Mouse (Mus musculus): Measurements from ENCODE around the gene 4932438H23Rik.

4932438H23Rik gene

GRCm38 (mm10) chr16:91095022-91095421, at the start of gene 4932438H23Rik:
Gene 4932438H23Rik (minus strand): TSS chr16:91095122.
- no peak for DNase-seq (ENCODE audit: low read depth, low spot score)

GRCm38 (mm10) chr16:91140991-91141630, 46.2 kb upstream of the 4932438H23Rik start:
- DNase-seq (ENCODE audit: low read depth, low spot score): no peak

DNA sequence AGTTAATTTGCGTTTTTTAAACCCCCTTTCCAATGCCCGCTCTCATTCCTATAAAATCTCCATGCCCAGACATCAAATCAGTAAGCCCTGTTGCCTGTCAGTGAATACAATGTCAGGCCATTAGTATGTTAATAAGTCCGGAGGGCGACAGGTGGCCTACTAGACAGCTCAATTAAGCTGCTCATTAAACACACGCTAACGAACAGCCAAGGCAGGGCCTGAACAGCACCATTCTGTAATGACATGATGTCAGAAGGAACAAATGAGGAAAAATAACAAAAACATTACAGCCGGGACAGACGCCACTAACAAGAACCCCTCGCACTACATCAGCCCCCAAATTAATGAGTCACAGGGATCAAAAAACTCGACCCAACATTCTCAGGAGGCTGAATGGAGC, 45.5 kb upstream of the 4932438H23Rik start:
- peak; percentile 36 for DNase-seq (ENCODE audit: low read depth, low spot score)

DNA sequence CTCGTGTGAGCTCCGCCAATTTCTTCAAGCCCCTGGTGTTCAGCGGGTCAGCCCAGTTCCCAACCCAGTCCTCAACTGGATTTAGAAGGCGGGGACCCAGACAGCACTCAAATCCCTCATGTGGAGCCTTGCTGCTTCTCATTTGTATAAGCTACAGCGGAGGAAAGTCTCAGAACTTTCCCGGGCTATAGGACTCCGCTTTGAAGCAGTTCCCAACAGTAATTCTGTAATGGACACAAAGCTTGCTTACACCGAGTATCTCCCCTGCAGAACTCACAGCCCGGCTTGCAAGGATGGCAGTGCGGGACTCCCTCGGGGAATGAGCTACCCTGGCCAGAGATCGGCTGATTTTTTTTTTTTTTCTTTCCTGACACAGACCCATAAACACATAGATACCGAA, 45.1 kb upstream of the 4932438H23Rik start:
- DNase-seq (ENCODE audit: low read depth, low spot score): no peak

GRCm38 (mm10) chr16:91139481-91139880, 44.6 kb upstream of the 4932438H23Rik start:
- DNase-seq (ENCODE audit: low read depth, low spot score): no peak

GRCm38 (mm10) chr16:91138736-91139135, 43.8 kb upstream of the 4932438H23Rik start:
- no peak for DNase-seq (ENCODE audit: low read depth, low spot score)

GRCm38 (mm10) chr16:91138151-91138550, 43.2 kb upstream of the 4932438H23Rik start:
- no peak for DNase-seq (ENCODE audit: low read depth, low spot score)

DNA sequence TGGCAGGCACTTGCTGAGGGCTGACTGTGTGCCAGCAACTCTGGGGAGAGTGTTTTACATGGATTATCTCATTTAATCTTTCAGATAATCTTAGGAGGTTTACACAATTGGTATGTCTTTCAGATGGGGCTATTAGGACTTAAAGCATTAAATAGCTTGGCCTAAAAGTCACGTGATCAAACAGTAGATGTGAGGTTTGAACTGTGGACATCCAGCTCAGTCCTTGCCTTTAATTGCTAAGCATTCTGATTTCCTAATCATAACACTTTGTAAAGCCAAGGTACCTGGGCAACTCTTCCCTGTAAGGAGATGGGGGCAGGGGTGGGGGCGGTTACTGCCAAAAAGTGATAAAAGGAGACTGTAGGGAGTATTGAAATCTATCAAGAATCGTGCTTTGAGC, 41.7 kb upstream of the 4932438H23Rik start:
- DNase-seq (ENCODE audit: low read depth, low spot score): no peak

DNA sequence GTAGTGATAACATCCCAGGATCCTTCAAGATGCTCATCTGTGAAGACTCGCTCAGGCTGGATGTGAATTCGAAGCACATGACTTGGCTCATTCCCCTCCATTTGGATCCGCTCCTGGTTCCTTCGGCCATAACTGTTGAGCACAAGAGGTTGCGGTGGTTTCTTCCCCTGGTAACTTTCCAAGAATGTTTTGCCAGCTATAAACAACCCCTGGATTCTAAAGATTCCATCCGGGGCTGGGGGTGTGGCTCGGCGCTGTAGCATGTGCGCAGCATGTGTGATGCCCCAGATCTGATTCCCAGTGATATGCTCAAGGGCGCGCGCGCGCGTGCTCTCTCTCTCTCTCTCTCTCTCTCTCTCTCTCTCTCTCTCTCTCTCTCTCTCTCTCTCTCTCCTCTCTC, 35.0 kb upstream of the 4932438H23Rik start:
- DNase-seq (ENCODE audit: low read depth, low spot score): no peak

DNA sequence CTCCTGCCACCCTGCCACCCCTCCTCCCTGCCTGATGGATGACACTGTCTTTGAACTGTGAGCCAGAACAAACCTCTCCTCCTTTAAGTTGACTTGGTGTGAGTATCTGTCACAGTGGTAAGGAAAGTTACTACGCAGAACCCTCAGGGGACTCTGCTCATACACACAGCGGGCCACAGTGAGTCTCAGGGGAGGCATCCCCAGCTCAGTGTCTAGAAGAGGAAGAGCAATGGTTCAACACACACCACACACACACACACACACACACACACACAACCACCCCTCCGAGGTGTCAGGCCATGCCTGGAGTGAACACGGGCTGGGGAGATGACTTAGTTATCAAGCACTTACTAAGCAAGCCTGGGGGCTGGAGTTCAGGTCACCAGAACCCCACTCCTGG, 33.5 kb upstream of the 4932438H23Rik start:
- no peak for DNase-seq (ENCODE audit: low read depth, low spot score)

DNA sequence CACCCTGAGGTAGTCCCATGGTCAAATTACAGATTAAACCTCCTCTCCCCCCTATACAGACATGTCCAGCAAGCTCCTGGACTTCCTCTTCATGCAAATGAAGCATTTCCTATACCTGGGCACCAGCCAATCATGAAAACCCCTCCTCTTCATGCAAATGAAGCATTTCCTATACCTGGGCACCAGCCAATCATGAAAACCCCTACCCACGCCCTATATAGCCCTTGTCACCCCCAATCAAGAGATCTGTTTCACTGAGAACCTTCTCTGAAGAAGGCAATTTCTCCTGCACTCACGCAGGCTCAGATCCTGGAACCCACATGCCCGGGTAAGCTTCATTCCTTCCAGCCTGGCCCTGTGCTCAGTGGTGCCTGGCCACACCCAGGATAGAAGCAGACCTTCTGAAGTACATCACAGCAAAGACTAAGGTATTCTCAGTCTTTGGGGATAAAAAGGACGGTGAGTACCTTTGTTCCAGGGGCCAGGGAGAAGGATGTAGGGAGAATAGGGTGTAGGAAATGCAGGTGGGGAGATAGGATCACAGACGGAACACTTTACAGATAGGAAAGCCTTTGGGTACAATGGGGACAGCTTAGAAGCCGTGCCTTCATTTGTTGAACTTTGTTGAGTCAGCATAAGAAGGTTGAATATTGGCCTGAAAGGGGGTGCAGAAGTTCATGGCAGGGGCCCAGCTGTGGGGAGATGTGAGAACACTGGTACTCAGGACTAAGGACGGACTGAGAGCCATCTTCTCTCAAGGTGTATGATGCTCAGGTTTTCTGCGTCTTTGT, 32.0 kb upstream of the 4932438H23Rik start:
- DNase-seq (ENCODE audit: low read depth, low spot score): no peak

DNA sequence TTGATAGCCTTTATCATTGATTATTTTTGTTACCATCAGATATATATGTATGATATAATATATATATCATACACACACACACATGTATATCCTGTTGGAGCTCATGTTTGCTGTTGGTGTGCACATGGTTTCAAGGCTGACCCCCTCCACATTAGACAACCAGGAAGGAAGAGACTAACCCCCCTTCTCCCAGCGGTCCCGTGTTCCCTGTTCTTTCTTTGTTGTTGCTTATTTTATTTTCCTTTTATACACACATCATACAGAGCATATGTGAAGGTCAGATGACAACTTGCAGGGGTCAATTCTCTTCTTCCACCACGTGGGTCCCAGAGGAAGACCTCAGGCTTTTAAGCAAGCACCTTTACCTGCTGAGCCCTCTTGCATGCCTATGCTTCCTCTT, 29.3 kb upstream of the 4932438H23Rik start:
- no peak for DNase-seq (ENCODE audit: low read depth, low spot score)

DNA sequence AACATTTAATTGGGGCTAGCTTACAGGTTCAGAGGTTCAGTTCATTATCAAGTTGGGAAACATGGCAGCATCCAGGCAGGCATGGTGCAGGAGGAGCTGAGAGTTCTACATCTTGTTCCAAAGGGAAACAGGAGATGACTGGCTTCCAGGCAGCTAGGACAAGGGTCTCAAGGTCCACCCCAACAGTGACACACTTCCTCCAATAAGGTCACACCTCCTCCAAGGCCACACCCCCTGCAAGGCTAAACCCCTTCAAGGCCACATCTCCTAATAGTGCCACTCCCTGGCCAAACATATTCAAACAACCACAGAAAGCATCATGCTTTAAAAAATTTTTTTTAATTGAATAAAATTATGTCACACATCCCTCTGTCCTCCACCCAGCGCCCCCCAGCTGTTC, 28.9 kb upstream of the 4932438H23Rik start:
- no peak for DNase-seq (ENCODE audit: low read depth, low spot score)

DNA sequence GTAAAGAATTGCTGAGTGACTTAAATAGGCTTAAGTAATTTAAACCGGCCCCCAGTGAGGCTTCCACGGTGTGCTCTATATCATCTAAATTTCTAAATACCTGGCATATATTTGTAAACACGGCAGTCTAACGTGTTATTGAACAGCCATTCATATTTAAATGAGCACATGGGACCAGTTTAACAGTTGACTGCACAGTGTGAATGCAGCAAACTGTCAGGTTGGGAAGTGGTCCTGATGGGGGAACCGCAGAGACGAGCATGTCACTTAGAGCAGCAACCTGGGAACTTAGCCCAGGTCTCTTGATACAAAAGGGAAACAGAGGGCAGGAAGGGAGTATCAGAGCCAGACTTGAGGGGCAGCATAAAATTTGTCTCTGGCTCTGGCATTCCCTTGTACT, 25.0 kb upstream of the 4932438H23Rik start:
- DNase-seq (ENCODE audit: low read depth, low spot score): no peak

DNA sequence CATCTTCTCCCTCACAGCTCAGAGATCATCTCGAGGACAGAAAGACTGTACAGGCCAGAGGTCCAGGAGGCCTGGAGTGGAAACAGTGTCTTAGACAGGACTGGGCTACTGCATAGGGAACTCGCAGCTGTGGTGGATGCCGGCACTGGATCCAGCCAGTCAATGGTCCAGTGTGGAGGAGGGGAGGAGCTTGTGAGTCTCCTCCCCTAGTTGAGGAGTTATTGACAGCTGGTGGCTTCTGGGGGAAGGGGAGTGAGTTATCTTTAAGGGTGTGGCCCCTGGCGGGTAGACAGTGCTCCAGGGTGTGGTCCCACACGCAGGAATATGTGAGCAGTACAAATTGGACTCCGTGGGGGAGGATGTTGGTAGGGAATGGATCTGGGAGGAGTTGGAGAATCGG, 21.8 kb upstream of the 4932438H23Rik start:
- DNase-seq (ENCODE audit: low read depth, low spot score): no peak

DNA sequence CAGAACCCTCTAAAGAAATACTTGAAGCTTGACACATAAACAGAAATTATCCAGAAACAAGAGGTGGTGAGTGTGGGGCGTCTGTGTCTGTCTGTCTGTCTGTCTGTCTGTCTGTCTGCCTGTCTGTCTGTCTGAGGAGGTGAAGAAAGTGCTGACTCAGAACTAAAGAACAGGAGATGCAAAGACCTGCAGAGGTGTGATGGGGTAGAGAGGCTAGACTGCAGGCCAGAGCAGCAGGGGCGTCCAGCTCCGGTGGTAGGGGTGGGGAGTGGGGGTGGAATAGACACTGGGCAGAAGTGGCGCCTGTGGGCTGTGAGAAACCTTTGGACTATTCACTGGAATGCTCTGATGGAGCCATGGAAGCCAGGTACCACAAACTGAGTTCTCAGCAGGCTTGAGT, 21.1 kb upstream of the 4932438H23Rik start:
- no peak for DNase-seq (ENCODE audit: low read depth, low spot score)

- DNase-seq (ENCODE audit: low read depth, low spot score): no peak
Observed at GRCm38 (mm10) chr16:91110999-91111535, 16.1 kb upstream of the 4932438H23Rik start.

- peak; percentile 28 for DNase-seq (ENCODE audit: low read depth, low spot score)
Observed at GRCm38 (mm10) chr16:91107608-91108007, 12.7 kb upstream of the 4932438H23Rik start.

DNA sequence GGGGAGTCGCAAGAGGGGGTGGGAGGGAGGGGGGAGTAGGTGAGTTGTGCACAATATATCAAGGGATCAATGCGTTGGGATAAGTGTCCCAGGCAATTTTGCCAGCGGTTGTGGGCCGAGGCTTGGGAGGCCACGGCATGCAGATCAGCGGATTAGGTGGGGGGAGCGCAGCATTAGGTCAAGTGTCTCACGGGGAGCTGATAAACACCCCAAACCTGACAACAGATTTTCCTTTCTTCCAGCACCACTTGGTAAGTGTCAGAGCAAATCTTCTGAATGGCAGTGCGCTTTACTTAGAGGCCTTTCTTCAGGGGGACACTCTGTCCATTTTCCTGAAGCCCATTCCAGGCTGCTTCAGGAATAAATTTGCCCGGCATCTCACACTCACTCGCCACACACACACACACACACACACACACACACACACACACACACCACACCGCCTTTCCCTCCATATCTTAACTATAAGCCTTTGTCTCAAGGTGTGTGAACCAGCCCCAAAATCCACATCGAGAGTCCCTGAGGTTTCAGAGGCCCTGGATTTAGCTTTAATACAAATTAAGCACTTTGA, 10.6 kb upstream of the 4932438H23Rik start:
- no peak for DNase-seq (ENCODE audit: low read depth, low spot score)

- no peak for DNase-seq (ENCODE audit: low read depth, low spot score)
Observed at GRCm38 (mm10) chr16:91104821-91105480, 10.0 kb upstream of the 4932438H23Rik start.

- DNase-seq (ENCODE audit: low read depth, low spot score): no peak
Observed at GRCm38 (mm10) chr16:91103386-91103785, 8.5 kb upstream of the 4932438H23Rik start.

GRCm38 (mm10) chr16:91100484-91100883, 5.6 kb upstream of the 4932438H23Rik start:
- no peak for DNase-seq (ENCODE audit: low read depth, low spot score)

Data from mesoderm, embryonic 11.5 days (tissue).